In genomic region chr1:134092368-134092767, GRCm38 (mm10) we compare ENCODE assay signal across 8 mouse cellular contexts. TPM values are rescaled to one million over a fixed set of nuclear protein-coding genes. Genes with fewer than 3 reads are reported as not detected.
A peak's percentile ranks its signal among the peaks of the same experiment; 100 is the strongest.
DNase-seq lines count a peak whose midpoint lies in the region; ATAC-seq and TF ChIP-seq lines count a peak whose summit lies in the region.

No protein-coding gene starts in this region.

- H3K27ac ChIP-seq in spleen, adult 2 months (ENCODE audit: insufficient read depth, low read length): peak overlapping the region; percentile 99
- H3K27ac ChIP-seq in forebrain, embryonic 13.5 days: peak overlapping the region; percentile 78
- peak overlapping the region; percentile 90 for H3K27ac ChIP-seq in limb, embryonic 15.5 days
- peak overlapping the region; percentile 99 for H3K27ac ChIP-seq in stomach, embryonic 16.5 days (ENCODE audit: low read length)

- no peak for TF ChIP-seq CTCF in spleen, adult 2 months (IDR thresholded peaks at IDR 0.05; ENCODE audit: extremely low read depth, insufficient read depth, insufficient read length, insufficient replicate concordance)

- no peaks in the 10 kb centered on the region for H3K36me3 ChIP-seq in spleen, adult 2 months (ENCODE audit: control insufficient read depth, insufficient read depth, low read length)
- H3K36me3 ChIP-seq in forebrain, embryonic 13.5 days (ENCODE audit: poor library complexity, severe bottlenecking): no peaks in the 10 kb centered on the region
- H3K36me3 ChIP-seq in limb, embryonic 15.5 days: no peaks in the 10 kb centered on the region
- no peaks in the 10 kb centered on the region for H3K36me3 ChIP-seq in stomach, embryonic 16.5 days (ENCODE audit: control insufficient read depth, insufficient read depth, low read length)

- no peak for TF ChIP-seq POLR2A in spleen, adult 2 months (IDR thresholded peaks at IDR 0.05; ENCODE audit: low read depth, low read length)

- ATAC-seq in forebrain, embryonic 13.5 days: no peak
- ATAC-seq in limb, embryonic 15.5 days (ENCODE audit: insufficient number of reproducible peaks, low FRiP score, low TSS enrichment, low read depth): no peak
- no peak for ATAC-seq in stomach, embryonic 16.5 days (ENCODE audit: insufficient read depth, low FRiP score)

- peaks cover 39% of the 10 kb centered on the region for H3K4me1 ChIP-seq in spleen, adult 2 months (ENCODE audit: control insufficient read depth, insufficient read depth, insufficient read length)
- peaks cover 52% of the 10 kb centered on the region for H3K4me1 ChIP-seq in forebrain, embryonic 13.5 days
- H3K4me1 ChIP-seq in limb, embryonic 15.5 days: peaks cover 47% of the 10 kb centered on the region
- H3K4me1 ChIP-seq in stomach, embryonic 16.5 days (ENCODE audit: control insufficient read depth, insufficient read depth, low read length): peaks cover 50% of the 10 kb centered on the region

- no peaks in the 10 kb centered on the region for H3K9me3 ChIP-seq in forebrain, embryonic 13.5 days (replicated peaks)
- no peaks in the 10 kb centered on the region for H3K9me3 ChIP-seq in limb, embryonic 15.5 days
- no peaks in the 10 kb centered on the region for H3K9me3 ChIP-seq in stomach, embryonic 16.5 days (replicated peaks; ENCODE audit: control insufficient read depth, low read length)

- no peaks in the 10 kb centered on the region for H3K27me3 ChIP-seq in spleen, adult 2 months (ENCODE audit: control insufficient read depth, insufficient read depth, low read length)
- H3K27me3 ChIP-seq in forebrain, embryonic 13.5 days: no peaks in the 10 kb centered on the region; the same call in 1 of the 2 replicates
- H3K27me3 ChIP-seq in limb, embryonic 15.5 days: no peaks in the 10 kb centered on the region
- no peaks in the 10 kb centered on the region for H3K27me3 ChIP-seq in stomach, embryonic 16.5 days (ENCODE audit: control insufficient read depth, insufficient read depth, low read length)

- peak overlapping the region; percentile 72 for H3K9ac ChIP-seq in forebrain, embryonic 13.5 days
- H3K9ac ChIP-seq in limb, embryonic 15.5 days: 0 out of 2 replicates have a peak overlapping the region, but pooled peaks have one; percentile 55
- H3K9ac ChIP-seq in stomach, embryonic 16.5 days (ENCODE audit: low read length): peak overlapping the region; percentile 80

- peak overlapping the region; percentile 83 for H3K4me2 ChIP-seq in forebrain, embryonic 13.5 days
- H3K4me2 ChIP-seq in limb, embryonic 15.5 days: peak overlapping the region; percentile 86
- peak overlapping the region; percentile 82 for H3K4me2 ChIP-seq in stomach, embryonic 16.5 days (ENCODE audit: low read depth, low read length)

- DNase-seq in spleen, adult 2 months (ENCODE audit: low read depth in 1 of 2, low spot score in 2 of 2): no peak
- DNase-seq in spleen, postnatal 14 days (ENCODE audit: low spot score in 2 of 2): no peak
- DNase-seq in embryo, embryonic 11 days: no peak
- DNase-seq in urinary bladder, adult 2 months (ENCODE audit: low spot score): no peak
- no peak for DNase-seq in spleen, adult 18-20 months

- no peak overlapping the region for H3K4me3 ChIP-seq in spleen, adult 2 months (ENCODE audit: extremely low read depth, insufficient read depth, insufficient read length)
- H3K4me3 ChIP-seq in forebrain, embryonic 13.5 days: 0 out of 2 replicates have a peak overlapping the region, but pooled peaks have one; percentile 45
- H3K4me3 ChIP-seq in limb, embryonic 15.5 days: peak overlapping the region; percentile 46; the same call in 1 of the 2 replicates
- H3K4me3 ChIP-seq in stomach, embryonic 16.5 days (replicated peaks; ENCODE audit: low read length): peak overlapping the region; percentile 55

- 46% methylated on average over 6 of the region's 6 CpGs for WGBS in spleen, adult 2 months
- WGBS in forebrain, embryonic 13.5 days: 34% methylated on average over 6 of the region's 6 CpGs
- 34% methylated on average over 6 of the region's 6 CpGs for WGBS in limb, embryonic 15.5 days
- WGBS in stomach, embryonic 16.5 days: 21% methylated on average over 6 of the region's 6 CpGs

RNA-seq across cellular contexts. Expression of gene Btg2, which starts 13.4 kb away (rescaled TPM):
- 115 and 123 TPM in 2 replicates for polyA plus RNA-seq in spleen, adult 2 months (2012; rRNA removed)
- polyA plus RNA-seq in forebrain, embryonic 13.5 days (2015; fragmentation: Nextera tagmentation; extraction: Ambion mirVana): 122 and 129 TPM in 2 replicates
- polyA plus RNA-seq in limb, embryonic 15.5 days (2015; fragmentation: Nextera tagmentation; extraction: Ambion mirVana): 30.9 and 35.1 TPM in 2 replicates
- 98.5 and 110 TPM in 2 replicates for polyA plus RNA-seq in stomach, embryonic 16.5 days (2015; fragmentation: Nextera tagmentation; extraction: Ambion mirVana)
- polyA plus RNA-seq in urinary bladder, adult 2 months (2012; rRNA removed): 48.4 and 67.8 TPM in 2 replicates

RNA-seq across cellular contexts. Expression of gene Chit1, which starts 18.7 kb away (rescaled TPM):
- 0.20 TPM in 1 of 2 replicates, not detected in the other for polyA plus RNA-seq in spleen, adult 2 months (2012; rRNA removed)
- polyA plus RNA-seq in forebrain, embryonic 13.5 days (2015; fragmentation: Nextera tagmentation; extraction: Ambion mirVana): 0.17 TPM in 1 of 2 replicates, not detected in the other
- 0.50 and 0.59 TPM in 2 replicates for polyA plus RNA-seq in limb, embryonic 15.5 days (2015; fragmentation: Nextera tagmentation; extraction: Ambion mirVana)
- polyA plus RNA-seq in stomach, embryonic 16.5 days (2015; fragmentation: Nextera tagmentation; extraction: Ambion mirVana): 4.8 and 8.4 TPM in 2 replicates
- 0.04 TPM in 1 of 2 replicates, not detected in the other for polyA plus RNA-seq in urinary bladder, adult 2 months (2012; rRNA removed)

RNA-seq across cellular contexts. Expression of gene Fmod, which starts 55.3 kb away (rescaled TPM):
- 10.6 and 12.4 TPM in 2 replicates for polyA plus RNA-seq in spleen, adult 2 months (2012; rRNA removed)
- 1.2 and 1.6 TPM in 2 replicates for polyA plus RNA-seq in forebrain, embryonic 13.5 days (2015; fragmentation: Nextera tagmentation; extraction: Ambion mirVana)
- polyA plus RNA-seq in limb, embryonic 15.5 days (2015; fragmentation: Nextera tagmentation; extraction: Ambion mirVana): 147 and 186 TPM in 2 replicates
- polyA plus RNA-seq in stomach, embryonic 16.5 days (2015; fragmentation: Nextera tagmentation; extraction: Ambion mirVana): 12.3 and 13.1 TPM in 2 replicates
- 14.0 and 18.9 TPM in 2 replicates for polyA plus RNA-seq in urinary bladder, adult 2 months (2012; rRNA removed)
